Mouse (Mus musculus) E14TG2a.4 (cell line): ENCODE measurements around the gene Gm6793.

ENCODE experiments used
- CTCF ChIP-seq: conservative IDR thresholded peaks from 2 replicates; pipeline ENCODE4 v1.5.1; 2014; ENCODE audit warnings: low read length
- NANOG ChIP-seq: IDR thresholded peaks from 2 replicates; pipeline ENCODE4 v1.6.1; 2014; ENCODE audit warnings: borderline replicate concordance, low read length, mixed read lengths
- POU5F1 ChIP-seq: IDR thresholded peaks from 2 replicates; pipeline ENCODE4 v1.6.1; 2014; ENCODE audit warnings: low read length, borderline replicate concordance

DNA sequence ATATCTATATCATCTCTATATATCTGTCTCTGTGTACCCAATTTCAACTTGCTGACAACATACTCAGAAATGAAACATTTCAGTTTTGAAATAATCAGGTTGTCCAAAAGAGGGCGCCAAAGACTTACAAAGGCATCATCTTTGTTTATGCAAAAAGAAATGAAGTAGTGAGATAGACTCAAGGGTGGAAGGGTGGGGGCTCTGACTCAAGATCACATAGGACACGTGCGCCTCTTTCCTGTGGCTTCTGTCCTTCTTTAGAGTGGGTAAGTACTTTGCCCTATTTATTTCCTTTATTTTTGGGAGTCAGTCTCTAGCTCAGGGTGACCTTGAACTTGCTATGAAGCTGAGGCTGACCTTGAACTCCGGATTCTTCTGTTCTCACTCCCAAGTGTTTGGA is 46.5 kb upstream of the Gm6793 start:
- TF ChIP-seq CTCF = peak; percentile 58
- TF ChIP-seq POU5F1 = no peak
- TF ChIP-seq NANOG = no peak
